Mouse (Mus musculus) cerebellum, adult 2 months (tissue): ENCODE measurements at regions not wholly inside any gene's neighbourhood (a gene's known extent, or its start where the extent isn't known, plus 50 kb on each side); places are given as distances from the start of the nearest gene placed in this dataset.

Experiments used
- DNase-seq, 2 experiments: peaks; one replicate each; pipeline ENCODE4 v3.0.0; 2021
- H3K27ac ChIP-seq: fragments of 200-500 bp; 2 replicates; pipeline ENCODE4 v1.5.1; 2012; ENCODE audit warnings: low read length, control low read depth, inconsistent platforms; ENCODE audit not compliant: insufficient read depth
- H3K27me3 ChIP-seq: fragments of 200-500 bp; 2 replicates; pipeline ENCODE4 v1.6.1; 2012; ENCODE audit warnings: inconsistent platforms, mild to moderate bottlenecking, low read length, moderate library complexity; ENCODE audit not compliant: control insufficient read depth, insufficient read depth
- H3K4me1 ChIP-seq: fragments of 200-500 bp; 2 replicates; pipeline ENCODE4 v1.6.1; 2011; ENCODE audit warnings: low read length; ENCODE audit not compliant: control insufficient read depth, insufficient read depth
- H3K4me3 ChIP-seq: fragments of 200-500 bp; replicated peaks from 2 replicates; pipeline ENCODE3; 2011; ENCODE audit warnings: mild to moderate bottlenecking, low read depth, low read length, control low read depth; ENCODE audit not compliant: insufficient read depth
- CTCF ChIP-seq: fragments of 200-500 bp; IDR thresholded peaks from 2 replicates; pipeline ENCODE4 v1.5.1; 2011; ENCODE audit warnings: low read depth, mild to moderate bottlenecking, control low read depth, low read length, moderate library complexity, borderline replicate concordance; ENCODE audit not compliant: insufficient read depth
- POLR2A ChIP-seq: fragments of 200-500 bp; IDR thresholded peaks from 2 replicates; pipeline ENCODE4 v1.6.1; 2011; ENCODE audit warnings: low read length, control low read depth, borderline replicate concordance; ENCODE audit not compliant: insufficient read depth
- WGBS: fragments of 180-500 bp; shearing (Covaris S2); methylation state at CpG from one replicate; pipeline ENCODE4 v1.1.7; 2018; 5-methylcytosine and 5-hydroxymethylcytosine counted together

- no peak for DNase-seq
- WGBS = 87% methylated on average over 8 of the region's 8 CpGs
- TF ChIP-seq CTCF = no peak
- no peak for TF ChIP-seq POLR2A
Observed at GRCm38 (mm10) chr17:75857015-75857414, 305.3 kb upstream of the Fam98a start.

GRCm38 (mm10) chr17:75815997-75816626 is 264.4 kb upstream of the Fam98a start:
- Histone ChIP-seq H3K27me3 (no peaks in the 10 kb centered on the region), H3K27ac (no peak overlapping the region), H3K4me1 (no peaks in the 10 kb centered on the region), H3K4me3 (no peak overlapping the region)
- TF ChIP-seq CTCF (no peak), POLR2A (no peak)
- WGBS = 11% methylated on average over 12 of the region's 12 CpGs
- no peak for DNase-seq

More at GRCm38 (mm10) chr17:75857015-75857414, 305.3 kb upstream of the Fam98a start:
- Histone ChIP-seq H3K27me3 (no peaks in the 10 kb centered on the region), H3K27ac (no peak overlapping the region), H3K4me3 (no peak overlapping the region), H3K4me1 (no peaks in the 10 kb centered on the region)

- DNase-seq = no peak
- Histone ChIP-seq H3K27ac (no peak overlapping the region), H3K4me1 (no peaks in the 10 kb centered on the region), H3K4me3 (no peak overlapping the region), H3K27me3 (no peaks in the 10 kb centered on the region)
- no peak for TF ChIP-seq CTCF
- no peak for TF ChIP-seq POLR2A
- WGBS = 85% methylated on average over 3 of the region's 3 CpGs
Observed at GRCm38 (mm10) chr17:75812163-75812562, 260.4 kb upstream of the Fam98a start.

DNA sequence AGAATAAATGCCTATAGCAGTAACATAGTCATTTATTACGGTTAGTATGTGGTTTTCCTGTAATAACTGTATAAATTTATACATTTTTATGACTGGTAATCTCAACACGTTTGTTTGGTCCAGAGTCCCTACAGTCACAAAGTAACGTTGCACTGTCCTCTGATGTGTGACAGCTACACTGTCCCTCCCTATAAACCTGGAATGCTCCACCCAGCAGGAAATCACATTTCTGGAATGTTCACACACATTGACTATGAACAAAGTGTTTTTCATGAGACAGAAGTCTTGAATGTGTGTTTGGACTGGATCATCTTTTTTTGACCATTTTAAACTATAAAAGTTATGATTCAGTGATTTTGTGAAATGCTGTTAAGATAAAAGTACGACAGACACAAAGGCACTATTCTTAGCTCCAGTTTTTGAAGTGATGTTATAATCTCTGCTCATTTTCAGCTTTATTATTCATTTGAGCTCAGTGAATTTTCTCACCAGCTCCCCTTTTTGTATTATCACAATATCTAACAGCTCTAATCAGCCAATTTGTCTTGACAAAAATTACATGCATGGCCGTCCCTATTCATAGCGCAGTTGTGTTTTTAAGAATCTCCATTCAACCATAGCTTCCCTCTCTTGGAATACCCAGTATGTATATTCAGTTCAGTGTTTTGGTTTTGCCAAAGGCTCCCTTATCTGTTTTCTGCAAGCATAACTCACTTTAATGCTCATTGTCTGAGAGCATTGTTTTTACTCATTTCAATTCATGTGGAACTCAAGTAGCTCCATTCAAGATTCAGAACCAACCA is 257.0 kb upstream of the Fam98a start:
- Histone ChIP-seq H3K27ac (no peak overlapping the region), H3K4me3 (no peak overlapping the region), H3K27me3 (no peaks in the 10 kb centered on the region; the same call in 1 of the 2 replicates), H3K4me1 (no peaks in the 10 kb centered on the region)
- WGBS = 44% methylated on average over 6 of the region's 6 CpGs
- TF ChIP-seq POLR2A (no peak), CTCF (no peak)
- no peak for DNase-seq

- WGBS = 61% methylated on average over 1 of the region's 1 CpGs
- Histone ChIP-seq H3K4me3 (no peak overlapping the region), H3K27me3 (no peaks in the 10 kb centered on the region; the same call in 1 of the 2 replicates), H3K4me1 (no peaks in the 10 kb centered on the region), H3K27ac (no peak overlapping the region)
- no peak for DNase-seq
- TF ChIP-seq CTCF (no peak), POLR2A (no peak)
Observed at GRCm38 (mm10) chr17:75808025-75808424, 256.3 kb upstream of the Fam98a start.

GRCm38 (mm10) chr17:75804358-75804757 is 252.6 kb upstream of the Fam98a start:
- no peaks in the 10 kb centered on the region; the same call in 1 of the 2 replicates for H3K27me3 ChIP-seq
- H3K4me3 ChIP-seq = no peak overlapping the region
- WGBS = 12% methylated on average over 1 of the region's 1 CpGs
- no peak overlapping the region for H3K27ac ChIP-seq
- no peak for DNase-seq
- H3K4me1 ChIP-seq = no peaks in the 10 kb centered on the region
- no peak for TF ChIP-seq POLR2A
- TF ChIP-seq CTCF = no peak

- TF ChIP-seq POLR2A = no peak
- TF ChIP-seq CTCF = no peak
- H3K27me3 ChIP-seq = no peaks in the 10 kb centered on the region
- no peaks in the 10 kb centered on the region for H3K4me1 ChIP-seq
- no peak overlapping the region for H3K27ac ChIP-seq
- H3K4me3 ChIP-seq = no peak overlapping the region
- DNase-seq = no peak
- WGBS = 64% methylated on average over 3 of the region's 3 CpGs
Observed at GRCm38 (mm10) chr17:75796380-75796779, 244.6 kb upstream of the Fam98a start.

- 12% methylated on average over 3 of the region's 3 CpGs for WGBS
- no peak overlapping the region for H3K27ac ChIP-seq
- no peaks in the 10 kb centered on the region for H3K27me3 ChIP-seq
- TF ChIP-seq POLR2A = no peak
- TF ChIP-seq CTCF = no peak
- no peak for DNase-seq
- no peaks in the 10 kb centered on the region for H3K4me1 ChIP-seq
- H3K4me3 ChIP-seq = no peak overlapping the region
Observed at GRCm38 (mm10) chr17:75795772-75796171, 244.0 kb upstream of the Fam98a start.
